Mouse (Mus musculus) adrenal gland, postnatal 25 days (tissue): ENCODE measurements at regions not wholly inside any gene's neighbourhood (a gene's known extent, or its start where the extent isn't known, plus 50 kb on each side); places are given as distances from the start of the nearest gene placed in this dataset.

Source experiments
- DNase-seq: peaks from one replicate; pipeline ENCODE4 v3.0.0; 2021; ENCODE audit warnings: mixed read lengths

DNA sequence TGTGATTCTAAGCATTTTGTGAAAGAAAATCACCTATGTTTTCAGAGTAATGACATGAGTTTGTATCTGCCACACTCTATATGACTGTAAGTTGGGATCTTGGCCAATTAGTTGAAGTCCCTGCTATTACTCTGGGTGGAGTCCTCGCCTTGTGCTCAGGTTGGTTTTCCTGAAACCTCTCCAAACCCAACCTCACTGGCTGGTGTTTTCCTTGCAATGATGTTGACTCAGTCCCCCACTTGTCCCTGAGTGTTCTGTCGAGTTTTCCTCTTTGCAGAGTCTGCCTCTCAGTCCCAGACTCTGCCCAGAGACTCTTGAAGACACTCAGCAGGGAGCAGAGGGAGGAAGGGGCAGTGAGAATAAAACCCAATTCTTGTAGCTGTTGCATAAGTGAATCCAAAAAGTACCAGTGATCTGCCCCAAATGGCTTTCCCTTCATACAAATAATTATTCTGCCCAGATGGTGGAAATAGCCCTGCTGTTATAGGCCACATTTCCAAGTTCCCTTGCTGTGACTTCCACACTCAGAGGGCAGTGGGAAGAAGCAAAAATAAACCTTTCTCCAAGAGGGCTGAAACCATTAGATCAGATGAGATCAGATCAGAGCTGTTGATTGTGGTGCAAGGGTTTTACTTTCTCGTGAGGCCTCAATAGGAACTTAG is 694.3 kb downstream of the Hs3st4 start:
- no peak for DNase-seq

DNA sequence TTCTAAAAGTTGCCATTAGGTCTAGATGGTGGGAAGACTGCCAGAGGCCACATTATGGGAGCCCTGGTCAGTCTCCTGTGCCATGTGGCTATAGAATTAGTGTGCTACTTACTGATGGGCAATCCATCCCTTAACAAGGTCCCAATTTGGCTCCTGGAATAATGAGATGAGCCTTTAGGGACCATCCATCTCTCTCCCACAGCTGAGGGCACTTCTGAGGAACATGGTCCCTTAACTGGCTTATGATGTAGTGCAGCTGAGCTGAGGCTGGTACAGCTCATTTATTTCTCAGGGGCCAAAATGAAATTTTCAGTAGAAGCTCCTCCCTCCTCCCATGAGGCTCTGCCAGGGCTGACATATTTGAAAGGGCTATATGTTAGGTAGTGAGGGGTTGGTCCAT is 697.9 kb downstream of the Hs3st4 start:
- no peak for DNase-seq

DNA sequence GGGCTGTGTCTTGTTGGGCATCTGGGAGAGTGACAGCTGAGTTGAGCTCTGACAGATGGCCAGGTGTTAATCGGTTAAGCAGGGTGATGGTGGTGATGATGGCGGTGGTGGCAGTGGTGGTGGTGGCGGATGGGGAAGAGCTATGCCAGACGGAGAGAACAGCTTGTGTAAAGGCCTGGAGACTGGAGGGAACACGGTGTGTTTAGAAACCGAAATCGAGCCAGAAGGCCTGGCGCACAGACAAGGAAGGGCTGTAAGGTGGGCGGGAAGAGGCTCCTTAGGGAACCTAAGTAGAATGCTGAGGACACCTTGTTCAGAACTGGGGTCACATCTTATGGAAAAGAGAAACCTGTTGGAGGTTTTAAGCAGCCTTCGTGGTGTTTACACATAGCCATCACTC is 698.5 kb downstream of the Hs3st4 start:
- no peak for DNase-seq

DNA sequence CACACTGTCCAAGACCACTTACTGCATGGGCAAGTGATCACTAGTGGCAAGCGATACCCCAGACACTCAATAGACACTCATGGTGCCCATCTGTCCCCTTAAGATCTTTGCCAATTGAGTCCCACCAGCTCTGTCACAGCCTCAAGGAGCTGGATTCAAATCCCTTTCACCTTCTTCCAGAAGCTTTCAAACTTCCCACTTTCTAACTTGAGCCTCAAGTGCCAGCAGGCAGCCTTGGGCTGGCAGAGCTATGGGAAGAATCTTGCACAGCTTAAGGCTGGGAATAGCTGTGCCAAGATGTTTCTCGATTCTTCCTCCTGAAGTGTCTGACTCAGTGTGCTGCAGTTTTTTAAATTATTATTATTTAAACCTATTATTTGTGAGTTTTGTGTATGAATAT is 699.2 kb downstream of the Hs3st4 start:
- no peak for DNase-seq

DNA sequence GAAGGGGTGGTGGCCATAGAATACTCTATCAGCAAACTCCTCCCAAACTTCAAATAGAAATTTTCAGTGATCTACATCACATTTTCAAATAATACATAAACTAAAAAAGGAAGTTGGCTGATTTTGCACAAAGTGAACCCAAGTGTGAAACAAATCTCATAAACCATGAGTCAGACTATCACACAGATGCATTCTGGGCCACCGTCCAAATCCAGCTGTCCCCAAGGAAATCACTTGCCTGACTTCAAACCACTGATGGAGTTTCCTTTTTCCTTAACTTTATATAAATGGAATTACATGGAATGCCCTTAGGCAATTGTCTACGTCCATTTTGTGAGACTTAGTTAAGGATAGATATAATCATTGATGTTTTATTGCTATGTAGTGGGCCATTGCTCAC is 702.8 kb downstream of the Hs3st4 start:
- peak; percentile 45 for DNase-seq

DNA sequence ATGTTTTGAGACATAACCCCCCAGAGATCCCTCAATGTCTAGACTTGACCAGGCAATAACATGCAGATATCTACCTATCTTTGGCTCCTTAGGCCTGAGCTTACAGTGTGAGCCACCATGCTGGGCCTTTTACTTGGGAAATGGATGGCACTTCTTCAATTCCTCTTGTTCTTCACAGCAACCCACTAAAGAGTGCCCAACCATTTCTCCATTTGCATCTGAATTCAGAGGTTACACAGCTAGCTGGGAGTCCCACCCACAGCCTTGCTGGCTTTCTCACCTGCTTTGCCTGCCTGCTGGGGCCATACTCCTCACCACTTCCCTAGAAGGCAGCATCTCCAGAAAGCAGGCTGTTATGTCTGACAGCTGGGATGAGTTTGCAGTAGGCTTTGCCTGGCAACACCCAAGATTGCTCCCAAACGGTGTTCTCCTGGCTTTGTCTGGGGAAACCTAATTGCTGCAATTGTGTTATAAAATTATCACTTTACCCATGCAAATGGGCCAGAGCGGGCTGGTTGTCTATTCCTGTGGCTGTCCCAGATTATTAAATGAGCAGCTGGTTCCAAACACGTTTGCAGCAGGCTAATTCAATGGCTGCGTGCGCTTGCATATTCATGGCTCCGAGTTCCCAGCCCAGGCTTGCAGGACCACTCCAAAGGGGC is 721.6 kb downstream of the Hs3st4 start:
- DNase-seq: no peak

DNA sequence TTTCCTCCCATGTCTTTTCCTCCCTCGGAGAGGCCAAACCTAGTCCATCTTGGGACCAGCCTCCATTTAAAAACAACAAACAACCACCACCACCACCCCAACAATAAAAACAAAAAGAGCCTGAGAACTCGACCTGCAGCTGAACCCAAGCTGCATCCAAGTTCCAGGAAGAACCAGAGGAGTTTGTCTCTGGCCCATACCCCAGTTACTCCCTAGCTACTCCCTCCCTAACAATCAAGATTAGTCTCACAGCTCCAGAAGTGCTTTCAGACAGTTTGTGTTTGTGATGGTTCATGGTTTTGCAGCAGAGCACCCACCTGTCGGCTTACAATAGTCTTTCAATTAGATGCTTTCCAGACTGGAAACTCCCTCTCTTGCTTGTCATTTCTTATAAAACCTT is 724.5 kb downstream of the Hs3st4 start:
- DNase-seq: no peak

DNA sequence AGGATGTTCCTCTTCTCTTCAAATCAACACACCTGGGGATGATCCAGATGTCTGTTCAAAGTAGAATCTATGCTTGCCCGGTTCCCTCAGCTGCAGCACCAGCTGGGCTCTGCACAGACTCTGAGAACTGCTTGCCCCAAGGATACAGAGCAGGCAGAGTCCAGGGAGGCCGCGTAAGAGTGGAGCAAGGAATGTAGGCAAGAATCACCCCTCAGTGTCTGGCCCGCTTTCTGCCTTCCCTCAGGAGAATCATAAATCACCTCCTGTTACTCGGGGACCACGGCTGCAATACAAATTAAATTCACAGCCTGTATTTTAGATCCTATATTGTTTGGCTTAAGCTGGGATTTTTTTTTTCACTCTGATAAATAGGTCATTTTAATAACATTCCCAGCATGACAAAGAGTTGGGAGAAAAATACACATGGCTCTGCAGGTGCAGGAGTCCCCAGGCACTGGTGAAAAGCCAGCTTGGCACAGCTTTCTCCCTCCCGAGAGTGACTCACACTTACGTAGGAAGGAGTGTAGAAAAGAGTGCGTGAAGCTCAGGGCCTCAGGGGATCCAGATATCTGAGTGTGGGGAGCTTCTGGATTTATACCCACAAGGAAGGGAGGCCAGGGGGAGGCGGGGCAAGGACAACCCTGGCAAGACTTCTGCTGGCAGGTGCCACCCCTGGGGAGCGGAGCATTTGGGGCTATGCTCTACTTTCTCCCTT is 726.3 kb downstream of the Hs3st4 start:
- DNase-seq: peak; percentile 10

DNA sequence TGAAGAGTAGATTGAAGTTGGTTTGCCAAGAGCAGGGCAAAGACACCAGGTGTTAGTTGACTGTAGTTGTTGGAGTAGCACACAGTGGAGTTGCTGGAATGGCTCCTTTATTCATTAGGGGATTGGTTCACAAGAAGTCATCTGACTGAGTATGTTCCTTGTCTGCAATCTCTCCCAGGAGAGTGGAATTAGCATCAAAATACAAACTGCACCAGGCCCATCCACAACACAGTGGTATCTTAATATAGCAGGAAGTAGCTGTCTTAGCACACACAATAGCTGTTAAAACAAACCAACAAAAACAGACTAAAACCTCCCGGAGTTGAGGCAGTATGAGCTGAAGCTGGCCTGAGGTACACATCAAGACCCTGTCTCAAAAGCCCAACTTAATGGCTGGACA is 723.5 kb upstream of the Kdm8 start:
- DNase-seq: no peak

DNA sequence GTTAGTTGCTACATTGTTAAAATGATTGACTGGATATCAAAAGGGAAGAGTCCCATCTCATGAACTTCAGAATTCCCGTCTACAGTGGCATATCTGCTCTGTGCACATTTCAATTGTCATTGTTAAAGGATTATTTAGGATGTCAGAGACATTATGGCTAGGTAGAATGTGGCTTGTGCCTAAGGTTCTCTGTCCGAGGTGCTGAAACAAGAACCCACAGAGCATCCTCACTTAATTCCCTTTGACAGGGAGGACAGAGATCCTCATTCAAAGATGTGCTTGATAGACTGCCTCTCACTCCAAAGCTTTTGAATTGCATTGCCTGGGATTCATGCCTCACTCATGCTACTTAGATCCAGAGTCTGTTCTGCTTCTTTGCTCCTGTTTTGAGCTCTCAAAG is 702.4 kb upstream of the Kdm8 start:
- no peak for DNase-seq

DNA sequence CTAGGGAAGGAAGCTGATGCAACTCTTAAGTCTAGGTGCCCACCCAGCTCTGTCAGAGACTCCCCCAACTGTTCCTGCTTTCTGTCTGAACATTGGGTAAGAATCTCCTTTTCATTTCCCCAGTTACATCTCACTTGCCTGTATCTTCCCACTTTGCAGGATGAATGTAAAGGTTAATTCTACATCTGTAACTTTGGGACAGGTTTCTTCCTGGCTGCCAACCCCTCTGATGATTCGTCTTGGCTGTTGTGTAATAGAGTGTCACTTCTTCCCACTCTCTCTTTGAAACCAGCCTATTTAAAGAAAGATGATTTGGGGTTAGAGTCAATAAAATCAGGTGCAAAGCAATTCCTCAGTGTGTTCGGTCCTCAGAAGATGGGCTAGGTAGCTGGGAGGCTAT is 698.2 kb upstream of the Kdm8 start:
- DNase-seq: no peak

DNA sequence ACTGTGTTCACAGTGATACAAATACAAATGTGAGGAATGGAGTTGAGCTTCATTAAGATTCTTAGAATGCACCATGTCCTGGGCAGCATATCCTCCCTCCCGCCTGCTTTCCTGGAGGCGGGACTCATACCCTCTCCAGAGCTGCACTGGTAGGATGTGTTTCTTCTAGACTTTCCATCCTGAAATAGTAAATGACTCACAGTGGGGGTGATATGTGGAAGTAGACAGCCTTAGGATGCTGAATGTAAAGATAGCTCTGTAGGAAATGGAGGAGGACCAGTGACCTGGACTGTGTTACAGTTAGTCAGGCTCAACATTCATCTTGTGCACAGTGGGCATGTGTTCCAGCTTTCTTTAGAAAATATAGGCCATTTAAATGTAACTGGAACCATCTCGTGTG is 696.1 kb upstream of the Kdm8 start:
- no peak for DNase-seq

DNA sequence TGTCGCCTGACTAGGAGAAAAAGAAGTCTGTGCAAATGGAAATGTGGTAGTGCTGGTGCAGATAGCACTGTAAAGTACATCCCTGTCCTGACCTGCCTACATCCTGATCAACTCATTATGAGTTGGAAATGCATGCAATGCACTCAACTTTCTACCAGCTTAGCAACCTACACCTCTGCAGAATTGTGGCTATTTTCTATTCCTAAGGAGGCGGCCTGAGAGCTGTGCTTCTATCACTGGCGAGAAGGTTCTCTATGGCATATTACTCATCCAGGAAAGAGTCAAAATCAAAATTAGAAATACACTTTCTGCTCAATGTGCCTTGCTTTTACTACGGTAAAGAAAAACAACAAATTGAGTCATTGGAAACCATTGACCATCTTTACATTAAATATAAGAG is 685.4 kb upstream of the Kdm8 start:
- no peak for DNase-seq

DNA sequence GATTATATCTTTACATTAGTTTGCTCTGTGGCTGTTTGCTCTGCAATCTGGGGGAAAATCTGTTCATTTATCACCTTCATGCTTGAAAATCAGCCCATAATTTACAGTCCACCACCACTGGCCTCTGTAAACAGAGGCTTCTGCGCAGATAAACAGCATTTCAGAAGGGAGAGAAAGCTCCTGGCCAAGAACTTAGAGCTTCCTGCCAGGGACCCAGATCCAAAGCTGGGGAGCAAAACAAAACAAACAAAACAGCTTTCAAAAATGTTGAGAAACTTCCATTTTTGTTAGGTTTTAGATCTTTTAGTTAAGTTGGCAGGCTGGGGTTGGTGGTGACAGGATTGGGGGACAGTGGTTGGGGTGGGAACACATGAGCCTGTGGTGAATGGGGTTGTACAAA is 666.7 kb upstream of the Kdm8 start:
- no peak for DNase-seq

DNA sequence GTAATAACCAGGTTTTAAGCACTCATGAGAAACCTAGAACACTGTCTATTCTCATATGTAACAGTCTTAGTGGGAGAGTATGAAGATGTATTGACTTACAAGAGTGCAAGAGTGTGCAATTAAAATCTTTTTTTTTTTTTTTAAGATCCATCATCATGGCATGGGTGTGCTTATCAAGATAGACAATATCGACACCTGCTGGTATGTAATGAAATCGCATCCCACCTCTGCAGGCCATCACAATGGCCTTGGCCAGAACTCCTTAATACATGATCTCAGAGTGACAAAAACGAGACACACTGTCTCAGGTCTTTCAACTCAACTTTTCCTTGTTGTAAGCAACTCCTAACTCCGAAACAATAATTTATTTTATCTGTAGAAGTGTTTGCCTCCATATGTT is 661.7 kb upstream of the Kdm8 start:
- no peak for DNase-seq

DNA sequence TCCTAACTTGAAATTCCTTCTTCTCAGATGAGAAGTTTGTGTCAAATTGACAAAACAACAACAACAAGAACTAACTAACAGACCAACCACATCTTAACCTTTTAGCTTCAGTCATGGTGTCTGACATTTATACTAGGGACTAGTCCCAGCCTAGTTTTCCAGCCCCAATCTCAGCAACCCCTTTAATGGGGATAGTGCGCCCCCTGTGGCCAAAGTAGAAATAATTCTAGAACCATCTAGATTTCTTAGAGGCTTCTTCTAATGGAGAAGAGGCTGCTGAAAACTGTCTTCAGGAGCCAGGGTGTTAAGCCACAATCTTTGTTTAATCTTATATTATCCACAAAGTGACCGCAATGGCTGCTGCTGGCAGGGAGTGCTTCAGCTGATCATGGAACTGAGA is 659.5 kb upstream of the Kdm8 start:
- DNase-seq: no peak

DNA sequence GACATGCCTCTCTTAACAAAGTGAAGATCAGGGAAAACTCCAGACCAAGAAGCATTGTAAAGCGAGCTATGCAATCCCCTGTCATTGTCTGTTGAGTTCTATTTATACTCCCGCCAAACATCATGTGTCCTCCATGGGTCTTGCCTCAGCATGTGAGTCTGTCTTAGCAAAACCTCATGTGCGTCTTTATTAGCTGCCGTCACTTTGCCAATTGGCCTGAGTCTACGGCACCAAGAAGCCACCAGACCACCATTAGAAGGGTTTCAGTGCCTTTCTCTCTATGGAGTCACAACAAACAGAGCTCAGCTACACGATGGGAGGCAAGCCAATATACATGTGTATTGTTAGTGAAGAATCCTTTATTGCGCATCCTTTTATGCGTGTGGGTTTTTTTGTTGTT is 658.6 kb upstream of the Kdm8 start:
- DNase-seq: no peak

DNA sequence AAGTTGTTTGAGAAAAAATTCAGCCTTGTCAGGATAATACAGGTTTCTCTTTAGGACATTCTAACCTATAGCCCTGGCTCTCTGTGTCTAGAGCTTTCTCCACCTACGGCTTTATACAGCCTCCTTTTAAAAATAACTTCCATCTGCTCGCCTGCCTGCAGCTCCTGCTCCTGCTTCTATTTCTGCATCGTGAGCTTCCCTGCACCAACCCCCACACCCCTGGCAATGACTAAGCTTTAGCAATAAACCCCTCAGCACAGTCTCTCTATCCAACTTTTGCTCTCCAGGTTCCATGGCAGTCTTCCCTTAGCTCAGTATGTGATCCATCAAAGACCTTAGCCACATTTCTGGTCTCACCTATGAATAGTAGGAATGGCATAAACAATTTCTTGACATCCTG is 655.7 kb upstream of the Kdm8 start:
- no peak for DNase-seq

DNA sequence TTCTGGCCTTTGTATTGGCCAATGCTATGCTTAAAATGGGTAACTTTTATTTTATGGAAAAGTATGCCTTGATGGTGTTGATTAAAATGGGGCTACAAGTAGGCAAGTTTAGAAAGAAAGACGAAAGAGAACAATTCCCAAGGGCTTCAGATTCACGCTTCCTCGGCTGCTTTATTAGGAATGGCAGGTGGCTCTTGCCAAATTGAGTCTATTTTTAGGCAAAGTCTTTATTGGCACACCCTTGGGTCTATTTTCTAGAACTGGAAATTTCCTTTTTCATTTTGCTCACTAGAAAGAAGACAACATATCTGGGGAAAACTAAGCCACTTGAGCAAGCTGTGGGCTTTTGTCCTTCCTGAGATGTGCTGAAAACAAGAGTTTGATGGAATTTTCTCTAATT is 641.4 kb upstream of the Kdm8 start:
- no peak for DNase-seq

DNA sequence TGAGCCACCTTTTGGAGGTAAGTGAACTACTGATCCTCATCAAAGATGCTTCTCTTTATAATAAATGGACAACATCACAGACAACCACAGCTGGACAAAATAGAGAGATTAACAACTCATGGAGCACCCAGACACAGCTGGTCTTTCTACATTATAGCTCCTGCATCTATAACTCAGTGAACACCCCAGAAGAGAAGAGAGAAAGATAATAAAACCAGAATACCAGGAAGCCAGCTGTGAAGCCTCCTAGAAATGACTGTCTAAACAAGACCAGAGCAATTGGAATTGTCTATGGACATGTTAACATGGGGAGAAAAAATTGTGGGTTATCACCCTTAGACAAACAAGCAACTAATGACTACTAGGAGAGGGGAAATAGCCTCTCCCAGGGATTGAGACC is 609.8 kb upstream of the Kdm8 start:
- no peak for DNase-seq

DNA sequence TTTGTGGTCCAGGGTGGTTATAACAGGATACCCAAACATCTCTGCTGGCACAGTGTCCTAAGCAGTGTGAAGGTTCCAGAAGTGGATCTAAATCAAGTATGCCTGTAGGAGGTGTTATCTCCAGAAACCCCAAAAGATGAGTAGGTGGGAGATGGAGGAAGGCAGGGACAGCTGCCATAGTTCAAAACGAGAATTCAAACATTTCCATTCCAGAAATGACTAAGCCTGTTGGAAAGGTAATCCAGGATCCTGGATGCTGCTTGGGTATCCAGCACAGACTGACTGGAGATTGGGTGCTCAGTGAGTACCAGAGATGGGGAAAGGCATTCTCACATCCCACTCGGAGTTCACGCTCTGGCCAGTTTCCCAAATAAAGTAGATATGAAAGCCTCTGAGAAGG is 607.9 kb upstream of the Kdm8 start:
- DNase-seq: no peak

DNA sequence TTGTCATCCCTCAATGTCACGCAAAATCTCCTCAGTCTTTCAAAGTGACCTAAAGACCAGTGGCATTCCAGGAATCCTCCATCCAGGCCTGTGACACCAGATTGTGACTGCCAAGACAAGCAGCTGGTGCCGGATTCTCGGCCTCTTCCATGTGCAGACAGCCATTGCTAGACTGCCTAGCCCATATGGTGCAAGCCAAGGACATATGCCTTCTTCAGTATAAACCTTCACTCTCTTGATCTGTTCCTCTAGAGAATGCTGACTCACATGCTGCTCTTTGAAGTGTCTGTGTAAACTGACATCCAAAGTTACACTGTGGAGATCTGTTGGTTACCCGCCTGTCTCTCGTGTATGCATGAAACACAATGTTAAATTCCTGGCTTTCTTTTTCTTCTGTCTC is 589.4 kb upstream of the Kdm8 start:
- no peak for DNase-seq

DNA sequence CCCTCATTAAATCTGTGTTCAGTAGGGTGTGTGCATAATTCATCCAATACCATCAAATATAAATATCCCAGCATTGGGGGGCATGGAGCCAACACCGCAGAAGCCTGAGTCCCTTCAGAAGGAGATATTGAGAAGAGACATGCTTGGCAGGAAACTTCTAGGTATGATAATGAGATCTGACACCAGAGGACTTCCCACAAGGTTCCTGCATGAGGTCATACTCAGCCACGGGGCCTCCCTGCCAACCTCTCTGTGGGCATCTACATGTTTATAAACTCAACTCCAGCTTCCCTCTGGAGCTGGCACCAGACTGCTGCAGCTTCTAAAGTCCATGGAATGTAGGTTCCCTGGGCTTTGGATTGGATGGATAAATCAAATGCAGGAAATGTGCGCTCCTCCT is 587.4 kb upstream of the Kdm8 start:
- no peak for DNase-seq

DNA sequence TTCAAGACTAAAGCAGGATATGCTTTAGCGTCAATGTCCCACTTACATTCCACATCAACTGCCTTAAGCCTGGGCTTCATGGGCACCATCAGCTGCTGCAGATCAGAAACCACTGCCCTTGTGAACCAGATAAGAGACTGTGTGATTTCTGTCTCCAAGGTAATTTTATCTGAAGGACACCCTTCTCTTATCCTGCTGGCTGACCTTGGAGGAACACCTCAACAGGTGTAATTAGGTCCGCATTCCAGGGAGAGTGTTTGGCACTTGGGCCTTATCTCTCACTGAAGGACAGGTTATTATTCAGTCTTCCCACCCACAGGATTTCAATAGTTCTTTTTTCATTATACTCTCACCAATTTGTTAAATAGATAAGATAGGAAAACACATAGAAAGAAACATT is 583.1 kb upstream of the Kdm8 start:
- DNase-seq: no peak
